Mouse (Mus musculus): ENCODE measurements around the gene Tmem248. TPM values are rescaled to one million over a fixed set of nuclear protein-coding genes. Genes with fewer than 3 reads are reported as not detected.

The Tmem248 gene
- polyA plus RNA-seq, 1 experiment, result 31.4 TPM

- H3K4me3 ChIP-seq (ENCODE audit: insufficient read depth, low read length), result no peak overlapping the region
These were observed 18.9 kb upstream of the Tmem248 start for GRCm38 (mm10) chr5:130197981-130198380.

GRCm38 (mm10) chr5:130200233-130201029, 16.4 kb upstream of the Tmem248 start:
- Histone ChIP-seq H3K27ac (ENCODE audit: insufficient read depth, low read length) (no peak overlapping the region), H3K4me3 (ENCODE audit: insufficient read depth, low read length) (no peak overlapping the region), H3K4me1 (ENCODE audit: control insufficient read depth, insufficient read depth, low read length) (peaks cover 3% of the 10 kb centered on the region; the same call in 1 of the 2 replicates)
- no peak for TF ChIP-seq POLR2A (IDR thresholded peaks at IDR 0.05; ENCODE audit: extremely low read depth, insufficient read depth, low read length)
- TF ChIP-seq CTCF (IDR thresholded peaks at IDR 0.05; ENCODE audit: extremely low read depth, insufficient read depth, low read length), result no peak

More at GRCm38 (mm10) chr5:130197981-130198380, 18.9 kb upstream of the Tmem248 start:
- no peak for TF ChIP-seq CTCF (IDR thresholded peaks at IDR 0.05; ENCODE audit: extremely low read depth, insufficient read depth, low read length)
- no peak for TF ChIP-seq POLR2A (IDR thresholded peaks at IDR 0.05; ENCODE audit: extremely low read depth, insufficient read depth, low read length)
- no peak overlapping the region for H3K27ac ChIP-seq (ENCODE audit: insufficient read depth, low read length)
- peaks cover 3% of the 10 kb centered on the region; the same call in 1 of the 2 replicates for H3K4me1 ChIP-seq (ENCODE audit: control insufficient read depth, insufficient read depth, low read length)

DNA sequence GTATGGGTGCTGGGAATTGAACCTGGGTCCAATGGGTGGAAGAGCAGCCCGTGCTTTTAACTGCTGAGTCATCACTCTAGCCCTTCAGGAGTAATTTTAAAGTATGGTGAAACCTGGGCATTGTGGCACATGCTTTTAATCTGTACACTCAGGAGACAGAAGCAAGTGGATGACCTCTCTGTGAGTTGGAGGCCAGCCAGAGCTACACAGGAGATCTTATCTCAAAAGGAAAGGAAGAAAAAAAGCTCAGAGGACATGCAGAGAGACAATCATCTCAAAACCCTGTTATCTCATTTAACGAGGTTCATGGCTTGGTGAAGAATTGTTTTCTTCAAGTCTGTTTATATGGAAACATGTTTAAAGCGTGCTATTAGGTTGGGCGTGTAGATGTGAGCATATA, 12.9 kb upstream of the Tmem248 start:
- TF ChIP-seq CTCF (IDR thresholded peaks at IDR 0.05; ENCODE audit: extremely low read depth, insufficient read depth, low read length) (no peak), POLR2A (IDR thresholded peaks at IDR 0.05; ENCODE audit: extremely low read depth, insufficient read depth, low read length) (no peak)
- Histone ChIP-seq H3K4me3 (ENCODE audit: insufficient read depth, low read length) (no peak overlapping the region), H3K4me1 (ENCODE audit: control insufficient read depth, insufficient read depth, low read length) (no peaks in the 10 kb centered on the region), H3K27ac (ENCODE audit: insufficient read depth, low read length) (no peak overlapping the region)

DNA sequence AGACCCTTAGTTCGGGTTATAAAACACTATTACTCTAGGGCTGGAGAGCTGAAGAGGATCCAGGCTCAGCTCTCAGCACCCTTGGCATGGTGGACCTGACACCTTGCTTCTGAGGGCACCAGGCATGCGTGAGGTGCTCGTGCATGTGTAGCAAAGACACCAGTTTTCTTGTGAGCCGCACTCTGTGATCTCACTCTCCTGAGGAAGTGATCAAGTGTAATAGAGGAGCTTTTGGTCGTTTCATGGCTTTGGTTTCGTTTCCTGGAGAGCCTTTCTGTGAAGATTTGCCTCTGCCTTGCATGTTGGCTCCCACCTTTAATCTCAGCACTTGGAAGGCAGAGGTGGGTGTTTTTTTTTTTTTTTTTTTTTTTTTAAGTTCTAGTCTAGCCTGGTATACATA, 12.3 kb upstream of the Tmem248 start:
- Histone ChIP-seq H3K4me1 (ENCODE audit: control insufficient read depth, insufficient read depth, low read length) (no peaks in the 10 kb centered on the region), H3K27ac (ENCODE audit: insufficient read depth, low read length) (no peak overlapping the region), H3K4me3 (ENCODE audit: insufficient read depth, low read length) (no peak overlapping the region)
- no peak for TF ChIP-seq CTCF (IDR thresholded peaks at IDR 0.05; ENCODE audit: extremely low read depth, insufficient read depth, low read length)
- TF ChIP-seq POLR2A (IDR thresholded peaks at IDR 0.05; ENCODE audit: extremely low read depth, insufficient read depth, low read length), result no peak

GRCm38 (mm10) chr5:130205441-130206023, 11.3 kb upstream of the Tmem248 start:
- no peak overlapping the region for H3K4me3 ChIP-seq (ENCODE audit: insufficient read depth, low read length)
- no peaks in the 10 kb centered on the region for H3K4me1 ChIP-seq (ENCODE audit: control insufficient read depth, insufficient read depth, low read length)
- H3K27ac ChIP-seq (ENCODE audit: insufficient read depth, low read length), result no peak overlapping the region
- no peak for TF ChIP-seq CTCF (IDR thresholded peaks at IDR 0.05; ENCODE audit: extremely low read depth, insufficient read depth, low read length)
- TF ChIP-seq POLR2A (IDR thresholded peaks at IDR 0.05; ENCODE audit: extremely low read depth, insufficient read depth, low read length), result no peak

DNA sequence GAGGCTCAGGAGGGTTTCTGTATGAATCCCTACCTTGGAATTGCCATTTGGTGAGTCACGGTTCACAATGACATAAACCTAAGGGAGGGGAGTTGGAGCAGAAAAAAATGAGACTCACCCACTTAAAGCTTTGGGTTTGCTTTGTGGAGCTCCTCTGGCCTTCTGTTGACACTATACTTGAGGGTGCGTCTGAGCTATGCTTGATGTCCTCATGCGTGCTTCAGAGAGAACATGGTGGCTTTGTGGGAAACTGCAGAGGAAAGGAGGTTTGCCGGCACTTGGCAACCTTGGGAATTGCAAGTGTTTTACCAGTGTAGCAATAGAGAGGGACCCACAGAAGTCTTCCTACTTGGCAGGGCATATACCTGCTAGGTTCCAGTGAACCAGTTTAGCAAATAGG, 9.6 kb upstream of the Tmem248 start:
- no peak for TF ChIP-seq POLR2A (IDR thresholded peaks at IDR 0.05; ENCODE audit: extremely low read depth, insufficient read depth, low read length)
- TF ChIP-seq CTCF (IDR thresholded peaks at IDR 0.05; ENCODE audit: extremely low read depth, insufficient read depth, low read length), result no peak
- Histone ChIP-seq H3K27ac (ENCODE audit: insufficient read depth, low read length) (no peak overlapping the region), H3K4me3 (ENCODE audit: insufficient read depth, low read length) (no peak overlapping the region), H3K4me1 (ENCODE audit: control insufficient read depth, insufficient read depth, low read length) (no peaks in the 10 kb centered on the region)

- no peak overlapping the region for H3K4me3 ChIP-seq (ENCODE audit: insufficient read depth, low read length)
- no peak for TF ChIP-seq CTCF (IDR thresholded peaks at IDR 0.05; ENCODE audit: extremely low read depth, insufficient read depth, low read length)
- no peak for TF ChIP-seq POLR2A (IDR thresholded peaks at IDR 0.05; ENCODE audit: extremely low read depth, insufficient read depth, low read length)
- H3K27ac ChIP-seq (ENCODE audit: insufficient read depth, low read length), result no peak overlapping the region
- H3K4me1 ChIP-seq (ENCODE audit: control insufficient read depth, insufficient read depth, low read length), result no peaks in the 10 kb centered on the region
These were observed 3.9 kb upstream of the Tmem248 start for GRCm38 (mm10) chr5:130212956-130213355.

GRCm38 (mm10) chr5:130217406-130217805, 525 bp downstream of the Tmem248 start:
- H3K27ac ChIP-seq (ENCODE audit: insufficient read depth, low read length), result no peak overlapping the region
- no peaks in the 10 kb centered on the region; the same call in 1 of the 2 replicates for H3K4me1 ChIP-seq (ENCODE audit: control insufficient read depth, insufficient read depth, low read length)
- H3K4me3 ChIP-seq (ENCODE audit: insufficient read depth, low read length), result no peak overlapping the region
- TF ChIP-seq POLR2A (IDR thresholded peaks at IDR 0.05; ENCODE audit: extremely low read depth, insufficient read depth, low read length), result no peak

- Histone ChIP-seq H3K4me1 (ENCODE audit: control insufficient read depth, insufficient read depth, low read length) (no peaks in the 10 kb centered on the region; the same call in 1 of the 2 replicates), H3K27ac (ENCODE audit: insufficient read depth, low read length) (no peak overlapping the region), H3K4me3 (ENCODE audit: insufficient read depth, low read length) (no peak overlapping the region)
- TF ChIP-seq CTCF (IDR thresholded peaks at IDR 0.05; ENCODE audit: extremely low read depth, insufficient read depth, low read length) (no peak), POLR2A (IDR thresholded peaks at IDR 0.05; ENCODE audit: extremely low read depth, insufficient read depth, low read length) (no peak)
These were observed 1.5 kb downstream of the Tmem248 start for GRCm38 (mm10) chr5:130218336-130218735.

DNA sequence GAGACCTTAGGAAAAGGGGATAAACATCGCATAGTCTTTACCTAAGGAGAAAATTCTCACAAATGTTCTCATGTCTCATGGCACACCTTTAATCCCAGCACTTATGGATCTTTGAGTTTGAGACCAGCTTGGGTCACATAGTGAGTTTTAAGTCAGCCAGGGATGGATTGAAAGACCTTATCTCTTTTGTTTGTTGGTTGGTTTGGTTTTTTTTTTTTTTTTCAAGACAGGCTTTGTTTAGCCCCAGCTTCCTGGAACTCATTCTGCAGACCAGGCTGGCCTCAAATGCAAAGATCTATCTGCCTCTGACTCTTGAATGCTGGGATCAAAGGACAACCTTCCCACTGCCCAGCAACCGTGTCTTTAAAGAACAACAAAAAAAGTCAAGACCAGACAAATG, 4.4 kb downstream of the Tmem248 start:
- Histone ChIP-seq H3K4me1 (ENCODE audit: control insufficient read depth, insufficient read depth, low read length) (peaks cover 2% of the 10 kb centered on the region), H3K27ac (ENCODE audit: insufficient read depth, low read length) (no peak overlapping the region), H3K4me3 (ENCODE audit: insufficient read depth, low read length) (peak overlapping the region; percentile 84)
- TF ChIP-seq POLR2A (IDR thresholded peaks at IDR 0.05; ENCODE audit: extremely low read depth, insufficient read depth, low read length) (no peak), CTCF (IDR thresholded peaks at IDR 0.05; ENCODE audit: extremely low read depth, insufficient read depth, low read length) (no peak)

Data from cortical plate, adult 2 months (tissue).